Mouse (Mus musculus) ovary, adult 18-20 months (tissue): ENCODE data around the gene Foxo4.

Experiments used
- DNase-seq: peaks from one replicate; pipeline ENCODE4 v3.0.0; 2022; ENCODE audit warnings: low spot score, mixed read lengths

Gene Foxo4

GRCm38 (mm10) chrX:101290111-101290510, 35.8 kb downstream of the Foxo4 start:
- DNase-seq, result no peak

DNA sequence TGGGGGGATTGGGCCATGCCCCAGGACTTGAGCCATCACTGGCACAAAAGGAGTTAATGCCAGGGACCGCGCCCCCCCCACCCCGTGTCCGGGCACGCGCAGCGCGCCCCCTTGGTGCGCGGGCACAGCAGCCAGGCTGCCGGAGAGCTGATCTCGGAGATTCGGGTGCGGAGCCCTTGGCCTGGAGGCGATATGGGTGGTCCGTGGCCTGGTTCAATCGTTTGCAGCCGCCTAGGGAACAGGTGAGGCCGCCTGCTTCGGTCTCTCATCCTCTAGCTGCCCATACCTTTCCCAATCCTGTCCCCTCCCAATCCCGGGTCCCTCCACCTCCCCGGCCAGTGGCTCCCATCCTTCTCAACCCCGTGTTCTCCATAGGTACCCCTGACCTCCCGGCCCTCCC, 44.7 kb downstream of the Foxo4 start, which contains the start of gene Nlgn3:
Nlgn3 (plus strand) TSS at position 114 of the 400 bp plus-strand sequence.
- DNase-seq, result no peak

- DNase-seq, result no peak
Observed at GRCm38 (mm10) chrX:101299473-101300426, 45.4 kb downstream of the Foxo4 start.

DNA sequence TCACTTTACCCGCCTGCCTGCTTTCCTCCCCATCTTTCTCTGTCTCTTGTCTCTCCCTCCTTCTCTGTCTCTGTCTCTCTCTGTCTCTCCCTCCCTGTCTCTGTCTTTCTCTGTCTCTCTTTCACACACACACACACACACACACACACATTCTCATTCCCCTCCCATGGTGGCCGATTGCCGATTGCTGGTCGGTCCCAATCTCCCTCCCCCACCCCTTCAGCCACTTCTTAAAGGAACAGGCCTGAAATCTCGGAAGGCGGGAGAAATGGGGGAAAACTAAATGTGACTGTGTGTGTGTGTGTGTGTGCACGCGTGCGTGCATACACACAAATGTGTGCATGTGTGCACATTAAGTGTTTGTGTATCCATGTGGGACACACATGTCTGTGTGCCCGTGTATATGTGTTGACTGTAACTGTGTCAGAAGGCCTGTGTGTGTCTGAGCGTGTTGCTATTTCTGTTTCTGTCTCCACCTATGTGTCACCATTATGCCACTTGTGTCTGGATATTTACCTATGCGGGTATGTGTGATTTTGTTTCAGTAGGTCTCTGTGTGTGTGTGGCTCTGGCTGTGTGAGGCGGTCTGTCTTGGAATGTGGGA, 46.2 kb downstream of the Foxo4 start:
- DNase-seq, result no peak

- DNase-seq, result no peak
Observed at GRCm38 (mm10) chrX:101301654-101302053, 47.3 kb downstream of the Foxo4 start.

DNA sequence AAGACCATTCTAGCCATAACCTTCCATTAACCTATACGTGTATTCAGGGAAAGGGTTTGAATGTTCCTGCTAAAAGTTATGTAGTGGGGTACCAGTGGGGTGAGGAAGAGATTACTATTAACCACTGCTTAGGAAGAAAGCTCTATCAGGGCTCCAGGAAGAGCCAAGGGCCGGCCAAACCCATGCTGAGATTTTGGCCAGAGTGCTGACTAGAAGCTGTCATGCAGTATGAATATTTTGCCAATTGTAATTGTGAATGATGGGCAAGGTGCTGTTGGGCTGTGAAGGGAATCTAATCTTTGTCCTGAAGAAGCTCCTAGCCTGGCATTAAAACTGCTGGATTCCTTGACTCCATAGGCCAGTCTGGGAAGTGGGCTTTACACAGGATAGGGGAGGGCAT, 50.3 kb downstream of the Foxo4 start:
- no peak for DNase-seq

- no peak for DNase-seq
Observed at GRCm38 (mm10) chrX:101309299-101309698, 55.0 kb downstream of the Foxo4 start.
